Mouse (Mus musculus) brain, adult 2 months (tissue): ENCODE measurements around the gene Sik3.

Source experiments
- DNase-seq: peaks from one replicate; pipeline ENCODE4 v3.0.0; 2011; ENCODE audit warnings: low read depth, low spot score

Sik3 gene

GRCm38 (mm10) chr9:46188370-46188769, 175.8 kb downstream of the Sik3 start:
- DNase-seq, result no peak

GRCm38 (mm10) chr9:46188956-46189355, 176.3 kb downstream of the Sik3 start:
- peak; percentile 28 for DNase-seq

DNA sequence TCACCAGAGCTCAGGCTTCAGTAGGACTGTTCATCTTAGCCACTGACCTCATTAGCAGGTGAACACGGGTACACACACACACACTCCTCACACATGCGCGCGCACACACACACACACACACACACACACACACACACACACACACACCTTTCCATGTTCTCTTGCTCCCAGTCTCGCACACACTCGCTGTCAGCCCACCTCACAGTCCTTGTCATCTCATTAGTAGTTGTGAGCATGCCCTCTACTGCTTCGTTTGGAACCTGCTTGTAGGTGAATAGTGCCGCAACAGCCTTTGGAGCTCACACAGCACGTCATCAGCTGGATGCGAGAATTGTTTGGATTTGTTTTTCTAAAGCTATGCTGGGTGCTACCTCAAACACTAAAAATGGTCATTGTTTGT, 176.8 kb downstream of the Sik3 start:
- peak; percentile 65 for DNase-seq

- DNase-seq, result peak; percentile 35
Measured at GRCm38 (mm10) chr9:46191234-46191633, 178.6 kb downstream of the Sik3 start.

GRCm38 (mm10) chr9:46191644-46192043, 179.0 kb downstream of the Sik3 start:
- peak; percentile 85 for DNase-seq

GRCm38 (mm10) chr9:46192642-46193041, 180.0 kb downstream of the Sik3 start:
- DNase-seq, result no peak

GRCm38 (mm10) chr9:46194809-46195208, 182.2 kb downstream of the Sik3 start:
- DNase-seq, result no peak

GRCm38 (mm10) chr9:46196699-46197169, 184.1 kb downstream of the Sik3 start:
- DNase-seq, result peak; percentile 43

- DNase-seq, result peak; percentile 68
Measured at GRCm38 (mm10) chr9:46198461-46198860, 185.8 kb downstream of the Sik3 start.

DNA sequence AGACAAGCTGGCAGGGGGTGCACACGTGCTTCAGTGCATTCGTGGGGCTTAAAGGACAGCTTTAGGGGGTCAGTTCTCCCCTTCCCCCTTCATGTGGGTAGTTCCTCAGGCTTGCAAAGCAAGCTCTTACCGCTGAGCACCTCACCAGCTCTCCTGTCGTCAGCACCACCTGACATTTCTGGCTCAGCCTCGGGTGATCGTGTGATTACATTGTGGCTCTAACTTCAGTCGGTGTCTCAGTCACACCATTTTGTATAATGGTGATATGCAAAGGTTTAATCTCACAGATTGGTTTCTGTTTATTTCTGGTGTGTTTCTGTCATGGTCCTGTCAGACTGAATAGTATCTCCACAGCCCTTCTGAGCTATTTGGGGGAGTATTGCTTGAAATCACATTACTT, 186.3 kb downstream of the Sik3 start:
- peak; percentile 58 for DNase-seq

- no peak for DNase-seq
Measured at GRCm38 (mm10) chr9:46199609-46200008, 187.0 kb downstream of the Sik3 start.

GRCm38 (mm10) chr9:46206834-46207500, 194.3 kb downstream of the Sik3 start:
- DNase-seq, result peak; percentile 40

DNA sequence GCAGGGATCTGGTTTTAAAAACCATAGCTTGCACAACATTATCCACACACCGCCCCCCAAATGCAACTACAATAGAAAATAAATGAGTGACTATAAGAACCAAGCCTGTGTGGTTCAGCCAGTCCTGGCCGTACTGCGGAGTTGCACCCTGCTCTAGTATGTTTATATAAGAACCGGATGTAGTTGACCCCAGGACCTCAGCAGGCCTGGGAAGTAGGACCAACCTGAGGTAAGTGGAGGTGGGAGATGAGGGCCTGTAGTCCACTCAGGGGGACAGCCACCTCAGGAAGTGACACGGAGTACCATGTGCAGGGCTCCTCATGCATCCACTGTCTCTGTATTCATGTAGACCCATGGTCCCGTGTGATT, 194.9 kb downstream of the Sik3 start:
- DNase-seq, result no peak

- peak; percentile 43 for DNase-seq
Measured at GRCm38 (mm10) chr9:46208401-46208974, 195.9 kb downstream of the Sik3 start.

GRCm38 (mm10) chr9:46210473-46210872, 197.9 kb downstream of the Sik3 start:
- no peak for DNase-seq

DNA sequence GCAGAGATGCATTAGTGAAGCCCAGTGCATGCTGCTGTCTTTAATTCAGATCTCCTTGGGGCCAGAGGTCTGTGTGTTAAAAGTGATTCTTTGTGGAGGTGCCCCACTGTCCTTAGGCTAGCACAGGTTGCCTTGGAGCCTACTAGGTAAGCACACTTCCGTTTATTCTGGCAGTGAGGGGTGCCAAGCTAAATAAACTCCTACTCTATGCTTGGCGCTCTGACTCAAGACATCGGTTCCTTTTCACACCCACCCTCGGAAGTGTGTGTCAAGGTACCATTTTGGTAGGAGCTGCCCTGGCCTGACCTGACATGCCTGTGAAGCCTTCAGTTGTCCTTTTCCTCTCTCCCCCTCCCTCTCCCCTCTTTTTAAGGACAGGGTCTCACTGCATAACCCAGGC, 201.7 kb downstream of the Sik3 start:
- DNase-seq, result peak; percentile 54

DNA sequence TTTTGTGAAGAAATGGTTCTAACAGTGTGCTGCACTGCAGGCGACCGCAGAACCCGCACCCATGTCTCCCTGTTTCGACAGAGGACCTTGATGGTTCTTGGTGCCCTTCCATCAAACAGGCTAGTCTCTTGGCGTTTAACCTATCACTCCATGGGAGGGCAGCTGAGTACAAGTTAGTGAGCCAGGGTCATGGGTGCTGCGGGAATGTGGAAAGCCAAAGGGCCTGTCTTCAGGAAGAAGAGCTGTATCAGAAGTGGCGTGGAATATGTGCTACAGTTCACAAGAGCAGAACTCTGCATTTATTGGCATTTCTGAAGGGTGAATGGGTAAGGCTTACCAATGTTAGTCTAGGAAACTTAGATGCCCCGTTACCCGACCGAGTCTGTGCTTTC, 202.3 kb downstream of the Sik3 start:
- DNase-seq, result no peak

- peak; percentile 85 for DNase-seq
Measured at GRCm38 (mm10) chr9:46215338-46216322, 203.0 kb downstream of the Sik3 start.

DNA sequence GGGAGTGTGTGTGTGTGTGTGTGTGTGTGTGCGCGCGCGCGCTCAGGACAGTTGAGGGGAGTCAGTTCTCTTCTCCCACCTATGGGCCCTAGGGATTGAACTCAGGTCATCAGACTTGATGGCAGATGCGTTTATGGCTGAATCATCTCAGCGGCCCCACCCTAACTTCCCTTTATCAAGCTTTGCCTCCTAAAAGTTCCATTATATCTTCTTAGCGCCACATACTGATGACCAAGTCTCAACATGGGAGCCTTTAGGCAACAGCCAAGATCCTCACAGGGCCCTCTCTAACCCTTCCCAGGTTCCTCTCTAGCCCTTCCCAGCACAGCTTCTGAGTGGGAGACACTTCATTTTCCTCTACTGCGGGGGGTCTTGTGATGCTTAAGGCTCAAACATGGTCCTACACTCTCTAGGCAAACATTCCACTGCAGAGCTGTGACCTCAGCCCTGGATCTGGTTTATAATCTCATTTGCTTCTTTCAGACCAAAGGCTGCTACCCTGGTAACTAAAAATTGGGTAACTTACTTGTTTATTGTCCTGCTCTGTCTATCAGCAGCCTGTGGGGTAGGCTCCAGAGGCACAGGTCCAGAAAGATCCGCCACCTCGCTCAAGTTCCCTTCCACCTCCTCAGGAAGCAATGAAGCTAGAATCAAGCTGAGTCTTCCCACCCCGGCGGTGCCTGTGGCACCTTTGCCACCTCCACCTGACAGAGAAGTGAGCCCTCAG, 204.3 kb downstream of the Sik3 start:
- DNase-seq, result no peak

GRCm38 (mm10) chr9:46218176-46218575, 205.6 kb downstream of the Sik3 start:
- no peak for DNase-seq

GRCm38 (mm10) chr9:46223090-46223489, 210.5 kb downstream of the Sik3 start:
- DNase-seq, result no peak

DNA sequence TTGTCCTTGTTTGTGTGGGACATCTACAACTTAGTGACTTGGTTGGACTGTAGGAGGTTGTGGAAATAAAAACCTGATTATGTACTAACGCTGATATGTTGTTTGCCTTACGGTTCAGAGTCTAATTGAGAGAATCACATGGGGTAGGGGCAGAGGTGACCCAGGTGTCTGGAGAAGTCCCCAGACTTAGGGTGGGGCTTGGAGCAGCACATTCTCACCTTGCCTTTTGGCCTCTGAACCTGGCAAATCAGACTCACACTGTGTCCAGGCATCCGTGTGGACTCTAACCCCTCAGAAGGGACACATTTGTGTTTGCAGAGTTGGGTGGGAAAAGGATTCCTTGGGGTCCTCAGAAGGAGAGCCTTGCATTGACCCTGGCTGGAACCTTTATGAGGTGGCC, 211.5 kb downstream of the Sik3 start:
- DNase-seq, result no peak
